Mouse (Mus musculus): Measurements from ENCODE around the gene Dhx29.

The Dhx29 gene

GRCm38 (mm10) chr13:112927287-112928001, at the start of gene Dhx29, which contains the start of gene Mtrex:
Gene Dhx29 (plus strand): TSS chr13:112927454.
Gene Mtrex (minus strand): TSS chr13:112927398.
- peak; percentile 99 for DNase-seq (ENCODE audit: low spot score in 2 of 2)

GRCm38 (mm10) chr13:112887234-112887633, 40.0 kb upstream of the Dhx29 start:
- DNase-seq (ENCODE audit: low spot score in 2 of 2): no peak

DNA sequence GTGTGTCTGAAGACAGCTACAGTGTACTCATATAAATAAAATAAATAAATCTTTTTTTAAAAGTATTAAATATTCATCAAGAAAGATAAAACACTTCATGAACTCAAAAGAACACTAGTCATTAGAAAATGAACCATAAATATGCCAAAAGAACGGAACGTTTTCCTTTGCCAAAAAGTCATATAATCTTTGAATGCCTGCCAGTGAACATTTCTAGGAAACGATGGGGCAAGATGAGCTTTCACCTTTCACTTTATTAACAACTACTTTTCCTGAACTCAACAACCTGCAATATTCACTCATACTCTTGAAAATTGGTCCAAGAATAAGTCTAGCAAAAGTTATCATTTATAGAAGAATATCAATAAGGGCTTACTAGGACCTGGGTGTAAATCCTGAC, 25.1 kb upstream of the Dhx29 start:
- no peak for DNase-seq (ENCODE audit: low spot score in 2 of 2)

DNA sequence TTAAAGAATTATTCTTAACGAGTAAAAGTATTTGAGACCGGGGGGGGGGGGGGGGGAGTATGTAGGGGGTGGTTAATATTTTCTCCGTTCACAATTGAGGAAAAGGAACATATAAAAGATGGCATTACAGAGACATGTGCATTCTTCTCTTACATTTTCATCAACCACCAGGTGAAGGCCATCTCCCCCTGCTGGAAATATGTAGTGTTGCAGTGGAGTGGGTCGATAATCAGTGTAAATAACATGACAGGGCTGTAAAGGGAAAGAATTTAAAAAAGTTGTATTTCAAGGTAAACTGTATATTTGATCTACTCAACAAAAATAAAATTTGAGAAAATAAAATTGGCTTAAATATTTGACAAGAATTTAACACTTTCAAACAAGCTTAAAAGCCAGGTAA, 17.6 kb upstream of the Dhx29 start:
- DNase-seq (ENCODE audit: low spot score in 2 of 2): no peak

- no peak for DNase-seq (ENCODE audit: low spot score in 2 of 2)
These were observed 16.8 kb upstream of the Dhx29 start for GRCm38 (mm10) chr13:112910434-112910833.

- no peak for DNase-seq (ENCODE audit: low spot score in 2 of 2)
These were observed 8.0 kb upstream of the Dhx29 start for GRCm38 (mm10) chr13:112919141-112919865.

- DNase-seq (ENCODE audit: low spot score in 2 of 2): no peak
These were observed 6.3 kb upstream of the Dhx29 start for GRCm38 (mm10) chr13:112920906-112921305.

DNA sequence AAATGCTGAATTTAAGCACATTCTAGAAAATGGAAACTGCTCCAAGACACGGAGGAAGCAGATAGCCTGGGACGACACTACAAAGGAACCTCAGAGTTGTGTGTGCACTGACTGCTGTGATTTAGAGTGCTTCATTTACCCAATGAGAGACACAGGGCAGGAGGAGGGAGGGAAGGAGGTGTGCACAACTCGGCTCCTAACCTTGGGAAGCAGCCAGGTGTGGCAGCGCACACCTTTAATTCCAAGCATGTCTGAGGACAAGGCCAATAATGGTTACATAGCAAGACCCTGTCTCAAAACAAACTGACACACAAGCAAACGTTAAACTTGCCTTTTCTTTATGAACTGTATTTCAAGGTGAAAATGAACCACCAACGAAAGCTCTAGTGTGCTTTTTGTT, 2.0 kb upstream of the Dhx29 start:
- no peak for DNase-seq (ENCODE audit: low spot score in 2 of 2)

GRCm38 (mm10) chr13:112925976-112926375, 1.3 kb upstream of the Dhx29 start:
- DNase-seq (ENCODE audit: low spot score in 2 of 2): no peak

- DNase-seq (ENCODE audit: low spot score in 2 of 2): no peak
These were observed 458 bp upstream of the Dhx29 start for GRCm38 (mm10) chr13:112926796-112927195.

DNA sequence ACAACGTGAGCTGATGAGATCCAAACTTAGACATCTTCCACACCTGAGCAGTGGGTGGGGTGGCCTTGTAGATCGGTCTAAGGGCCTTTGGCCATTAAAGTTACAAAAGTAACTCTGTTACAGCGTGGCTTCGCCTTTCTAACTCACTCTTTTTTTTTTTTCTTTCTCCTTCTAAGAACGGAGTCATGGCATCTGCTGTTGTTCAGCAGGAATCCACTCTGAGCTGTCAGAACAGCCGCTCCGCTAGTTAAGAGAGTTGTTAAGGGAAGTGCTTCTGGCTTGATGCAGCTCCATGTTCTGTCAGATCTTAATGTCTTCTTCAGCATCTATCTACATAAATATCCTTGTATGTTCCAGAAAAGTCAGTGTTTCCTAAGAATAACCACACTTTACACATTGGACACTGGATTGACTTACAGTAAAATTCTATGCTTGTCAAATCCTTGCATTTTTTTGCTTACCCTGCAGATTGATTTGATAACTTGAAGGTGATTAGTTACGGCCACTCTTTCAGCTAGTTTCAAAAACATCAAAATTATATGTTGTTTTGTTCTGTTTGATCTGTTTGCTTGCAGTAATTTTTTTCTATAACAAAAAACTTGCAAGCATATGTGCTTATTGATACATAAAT, 899 bp downstream of the Dhx29 start:
- DNase-seq (ENCODE audit: low spot score in 2 of 2): no peak

GRCm38 (mm10) chr13:112938130-112938529, 10.9 kb downstream of the Dhx29 start:
- no peak for DNase-seq (ENCODE audit: low spot score in 2 of 2)

DNA sequence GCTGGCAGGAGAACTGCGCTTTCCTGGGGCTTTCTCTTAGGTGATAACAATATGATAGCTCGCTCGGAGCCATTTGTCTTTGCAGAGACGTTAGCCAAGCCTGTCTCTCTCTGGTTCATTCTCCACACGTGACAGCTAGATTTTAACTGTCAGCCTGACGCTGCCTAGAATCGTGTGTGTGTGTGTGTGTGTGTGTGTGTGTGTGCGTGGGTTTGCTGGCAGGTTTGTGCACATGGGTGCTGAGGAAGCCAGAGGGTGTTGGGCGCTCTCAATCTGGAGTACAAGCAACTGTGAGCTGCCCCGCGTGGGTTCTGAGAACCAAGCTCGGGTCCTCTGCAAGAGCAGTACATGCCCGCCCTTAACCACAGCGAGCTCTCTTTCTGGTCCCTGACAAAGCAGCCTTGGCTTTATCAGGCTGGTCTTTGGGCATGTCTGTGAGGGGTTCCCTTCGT, 14.7 kb downstream of the Dhx29 start:
- DNase-seq (ENCODE audit: low spot score in 2 of 2): no peak

DNA sequence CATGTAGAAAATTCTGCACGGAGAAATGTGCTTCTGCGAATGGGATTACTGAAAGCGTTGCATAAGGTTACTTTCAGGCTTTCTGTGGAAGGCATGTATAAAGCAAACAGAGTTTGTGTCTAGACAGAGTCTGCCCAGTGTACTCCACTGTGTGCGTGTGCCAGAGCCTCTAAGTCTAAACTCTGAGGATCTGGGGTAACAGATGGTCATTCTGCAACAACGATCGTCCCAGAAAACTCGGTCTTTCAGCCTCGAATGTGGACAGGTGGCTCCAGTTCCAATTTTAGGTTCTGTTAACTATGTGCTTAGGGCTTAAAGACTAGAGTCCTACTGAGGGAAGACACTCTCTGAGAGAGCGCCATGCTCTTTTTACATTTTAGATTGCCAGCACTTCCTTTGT, 18.1 kb downstream of the Dhx29 start:
- no peak for DNase-seq (ENCODE audit: low spot score in 2 of 2)

GRCm38 (mm10) chr13:112945900-112946299, 18.6 kb downstream of the Dhx29 start:
- no peak for DNase-seq (ENCODE audit: low spot score in 2 of 2)

DNA sequence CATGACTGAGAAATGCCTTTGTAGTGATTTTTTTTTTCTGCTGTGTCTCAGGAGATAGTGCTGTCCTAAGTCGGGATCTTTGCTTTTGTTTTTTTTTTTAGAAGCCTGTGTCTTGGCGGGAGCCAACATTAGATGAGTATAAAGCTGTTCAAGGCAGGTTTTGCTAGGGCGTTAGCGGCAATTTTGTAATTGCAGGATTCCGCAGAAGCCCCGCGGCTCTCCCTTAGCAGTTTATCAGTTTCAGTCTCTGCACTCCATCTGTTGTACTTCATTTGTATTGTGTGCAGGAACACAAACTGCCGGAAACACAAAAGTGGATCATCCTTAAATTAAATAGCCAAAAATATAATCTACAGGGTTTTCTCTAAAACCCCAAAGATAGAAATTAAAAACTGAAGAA, 26.8 kb downstream of the Dhx29 start:
- no peak for DNase-seq (ENCODE audit: low spot score in 2 of 2)

DNA sequence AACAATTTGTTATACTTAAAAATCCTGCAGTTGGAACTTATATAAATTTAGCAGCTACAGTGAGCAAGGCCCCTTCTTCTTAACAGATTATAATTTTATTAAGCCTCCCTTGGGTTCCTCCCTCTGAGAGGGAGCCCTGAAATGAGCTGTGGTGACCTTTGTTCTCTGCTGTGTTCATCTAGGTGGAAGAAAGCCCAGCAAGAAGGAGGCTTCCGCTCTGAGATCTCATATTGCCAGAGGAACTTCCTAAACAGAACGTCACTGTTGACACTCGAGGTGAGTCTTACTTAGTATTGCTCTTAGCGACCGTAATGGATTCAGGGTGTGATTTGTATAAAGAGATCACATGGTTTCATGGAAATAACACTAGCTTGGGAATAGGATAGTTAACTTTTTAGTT, 35.8 kb downstream of the Dhx29 start:
- no peak for DNase-seq (ENCODE audit: low spot score in 2 of 2)

DNA sequence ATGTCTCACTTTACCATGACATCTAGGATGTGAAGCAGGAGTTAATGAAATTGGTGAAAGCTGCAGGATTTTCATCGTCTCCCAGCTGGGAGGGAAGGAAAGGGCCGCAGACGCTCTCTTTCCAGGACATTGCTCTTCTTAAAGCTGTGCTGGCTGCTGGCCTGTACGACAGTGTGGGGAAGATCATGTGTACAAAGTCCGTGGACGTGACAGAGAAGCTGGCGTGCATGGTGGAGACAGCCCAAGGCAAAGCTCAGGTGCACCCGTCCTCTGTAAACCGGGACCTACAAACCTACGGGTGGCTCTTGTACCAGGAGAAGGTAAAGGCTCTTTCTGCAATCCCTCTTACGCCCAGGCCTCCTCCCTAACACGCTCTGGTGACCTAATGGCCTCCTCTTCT, 37.2 kb downstream of the Dhx29 start:
- no peak for DNase-seq (ENCODE audit: low spot score in 2 of 2)

GRCm38 (mm10) chr13:112967267-112967666, 40.0 kb downstream of the Dhx29 start:
- DNase-seq (ENCODE audit: low spot score in 2 of 2): no peak

DNA sequence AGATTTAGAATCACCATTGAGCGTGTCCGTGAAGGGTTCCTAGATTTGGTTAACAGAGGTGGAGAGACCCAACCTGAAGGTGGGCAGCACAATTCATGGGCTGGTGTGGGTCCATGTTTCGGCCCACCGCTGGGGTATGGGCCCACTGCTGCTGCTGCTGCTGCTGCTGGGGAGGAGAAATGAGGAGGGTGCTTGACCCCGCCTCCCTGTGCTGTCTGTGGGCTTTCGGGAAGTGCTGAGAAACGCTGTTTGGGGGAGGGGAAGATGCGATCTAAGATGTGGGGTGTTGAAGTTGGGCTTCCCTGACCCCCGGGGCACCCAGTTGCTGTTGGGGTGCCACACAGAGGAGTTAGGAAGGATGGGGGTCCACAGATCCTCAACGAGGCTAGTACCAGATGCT, 49.5 kb downstream of the Dhx29 start:
- DNase-seq (ENCODE audit: low spot score in 2 of 2): no peak

DNA sequence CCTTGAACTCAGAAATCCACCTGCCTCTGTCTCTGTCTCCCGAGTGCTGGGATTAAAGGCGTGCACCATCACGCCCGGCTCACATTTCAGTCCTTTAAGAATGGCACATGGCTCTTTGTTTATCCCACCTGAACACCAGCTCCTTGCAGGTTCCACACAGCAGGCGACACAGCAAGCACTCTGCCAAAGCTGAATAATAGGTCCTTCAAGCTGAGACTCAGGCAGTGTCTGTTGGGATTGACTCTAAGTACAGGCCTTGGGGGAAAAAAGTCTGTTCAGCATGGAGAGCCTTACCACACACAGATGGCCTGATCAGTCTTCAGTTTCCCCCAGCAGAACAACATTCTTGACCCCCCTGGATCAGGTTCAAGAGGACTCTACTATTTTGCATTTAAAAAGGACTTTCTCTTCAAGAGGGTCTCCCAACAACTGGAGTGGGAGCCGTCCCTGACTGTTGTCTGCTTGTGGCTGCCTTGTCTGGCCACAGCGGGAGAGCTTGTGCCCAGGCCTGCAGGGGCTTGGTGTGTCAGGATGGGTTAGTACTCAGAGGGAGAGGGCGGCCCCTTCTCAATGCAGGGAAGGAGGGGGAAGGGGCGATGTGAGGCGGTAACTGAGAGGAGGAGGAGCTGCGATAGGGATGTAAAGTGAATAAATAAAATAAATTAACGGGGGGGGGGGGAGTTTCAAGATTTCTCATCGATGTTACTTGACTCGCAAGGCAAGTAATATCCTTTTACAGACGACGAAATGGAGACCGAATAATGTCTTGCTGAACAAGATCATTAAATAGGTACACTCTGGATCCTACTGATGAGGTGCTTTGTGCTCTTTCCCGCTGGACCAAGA, 58.6 kb downstream of the Dhx29 start:
- DNase-seq (ENCODE audit: low spot score in 2 of 2): no peak

- no peak for DNase-seq (ENCODE audit: low spot score in 2 of 2)
These were observed 59.2 kb downstream of the Dhx29 start for GRCm38 (mm10) chr13:112986451-112986950.

Measured in urinary bladder, adult 18-20 months (tissue).